Comparison of ENCODE assay signal across 7 mouse cellular contexts in the genomic region with DNA sequence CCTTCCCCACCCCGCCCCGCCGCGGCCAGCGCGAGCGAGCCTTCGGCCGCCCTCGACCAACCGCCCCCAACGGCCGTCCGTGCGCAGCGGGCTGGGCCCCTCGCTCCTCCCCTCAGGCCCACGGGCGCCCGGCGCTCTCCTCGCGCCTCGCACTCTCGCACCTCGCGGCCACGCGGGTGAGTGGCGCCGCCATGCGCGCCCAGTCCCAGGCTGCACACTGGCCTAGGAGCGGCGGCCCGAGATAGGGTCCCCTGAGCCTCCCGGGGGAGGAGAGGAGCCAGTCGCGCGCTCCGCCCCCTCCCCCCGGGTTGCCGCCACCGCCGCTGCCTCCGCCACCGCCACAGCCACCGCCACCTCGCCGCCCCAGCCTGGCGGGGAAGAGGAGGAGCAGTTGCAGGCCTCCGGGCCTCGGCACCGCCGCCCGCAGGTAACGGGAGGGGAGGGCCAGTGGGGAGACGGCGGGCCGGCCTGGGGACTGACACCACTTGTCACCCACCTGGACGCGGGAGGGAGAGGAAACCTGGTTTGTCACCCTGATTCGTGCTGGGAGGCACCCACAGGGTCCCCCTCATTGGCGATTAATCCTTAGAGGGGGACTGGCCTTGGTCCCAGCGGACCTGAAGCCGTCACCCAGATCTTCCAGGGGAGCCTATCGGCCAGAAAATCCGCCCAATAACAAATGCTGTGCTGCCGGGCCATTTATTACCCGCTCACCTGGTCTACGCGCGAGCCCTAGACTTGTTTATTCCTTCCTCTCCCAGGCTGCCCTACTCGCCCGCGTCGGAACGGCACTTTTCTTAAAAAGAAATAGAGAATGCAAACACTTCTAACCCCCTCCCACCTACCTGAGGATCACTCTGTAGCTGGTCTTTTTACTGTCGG. TPM values are rescaled to one million over a fixed set of nuclear protein-coding genes. Genes with fewer than 3 reads are reported as not detected.
DNase-seq lines count a peak whose midpoint lies in the region.

Gene Zbtb44, plus strand, starts transcription at position 113 of the 882 bp plus-strand sequence.

- no peaks in the 10 kb centered on the region for H3K9me3 ChIP-seq in forebrain, embryonic 10.5 days

- intact Hi-C loops in heart, postnatal 14 days (cut with DNase I): loop anchor here (5.0 kb wide), 1 partner anchor 603 kb away; the partner anchor contains the start of gene Snx19

- no peaks in the 10 kb centered on the region for H3K27me3 ChIP-seq in forebrain, embryonic 10.5 days (ENCODE audit: poor library complexity, severe bottlenecking)

- H3K36me3 ChIP-seq in forebrain, embryonic 10.5 days (replicated peaks): peaks cover 14% of the 10 kb centered on the region

- peak within 1 kb of the TSS; percentile 99 for H3K27ac ChIP-seq in forebrain, embryonic 10.5 days

- WGBS in forebrain, embryonic 10.5 days: under 1% methylated on average over 75 of the region's 79 CpGs

- peak; percentile 36 for DNase-seq in MEL-GATA-1-ER (ENCODE audit: extremely low read depth, low read depth)
- no peak for DNase-seq in adrenal gland, postnatal 4 days (ENCODE audit: low spot score in 2 of 2)
- no peak for DNase-seq in forebrain, embryonic 10.5 days (ENCODE audit: extremely low spot score, low spot score)
- DNase-seq in heart, postnatal 14 days: peak in 1 of 2 experiments; percentile 82
- peak in 1 of 2 experiments; percentile 69 for DNase-seq in layer of hippocampus, postnatal 36 days
- peak; percentile 52 for DNase-seq in lung, postnatal 36 days
- peak; percentile 69 for DNase-seq in right cerebral cortex, postnatal 4 days

- peak within 1 kb of the TSS; percentile 96 for H3K4me3 ChIP-seq in forebrain, embryonic 10.5 days

- peaks cover 31% of the 10 kb centered on the region for H3K4me1 ChIP-seq in forebrain, embryonic 10.5 days

RNA-seq across cellular contexts. Expression of gene Zbtb44, which starts in this region (rescaled TPM):
- 10 to 100 TPM; 60.5 to 60.8 TPM for total RNA-seq in adrenal gland, postnatal 4 days (2021)
- 4.1 and 4.4 TPM in 2 replicates for polyA plus RNA-seq in forebrain, embryonic 10.5 days (2016; fragmentation: Nextera tagmentation; extraction: Ambion mirVana)
- total RNA-seq in heart, postnatal 14 days (2021): 10 to 100 TPM; 29.8 to 33.8 TPM
- total RNA-seq in layer of hippocampus, postnatal 36 days (2021): 10 to 100 TPM; 42.0 to 42.1 TPM

Comparison
In these comparisons a context has a peak if more than half of its experiments do, and no peak if none do; other contexts are left out.
1. DNase-seq: peak in MEL-GATA-1-ER (single experiment), lung, postnatal 36 days (single experiment) and right cerebral cortex, postnatal 4 days (single experiment); none in adrenal gland, postnatal 4 days (0 of 2) and forebrain, embryonic 10.5 days (single experiment).